Mouse (Mus musculus): ENCODE measurements around the gene Gjb5. TPM values are rescaled to one million over a fixed set of nuclear protein-coding genes. Genes with fewer than 3 reads are reported as not detected.

The Gjb5 gene
- polyA plus RNA-seq, 1 experiment = 0.11 TPM

- Histone ChIP-seq H3K27me3 (ENCODE audit: control insufficient read depth, insufficient read depth, low read length) (no peaks in the 10 kb centered on the region), H3K27ac (ENCODE audit: control insufficient read depth, insufficient read depth, low read depth, low read length) (no peak overlapping the region), H3K36me3 (ENCODE audit: control insufficient read depth, insufficient read depth, low read length) (no peaks in the 10 kb centered on the region), H3K4me1 (ENCODE audit: control insufficient read depth, insufficient read depth, low read length) (no peaks in the 10 kb centered on the region), H3K4me3 (ENCODE audit: control insufficient read depth, low read depth, low read length) (no peak overlapping the region)
- TF ChIP-seq POLR2A (IDR thresholded peaks at IDR 0.05; ENCODE audit: control insufficient read depth, low read depth, low read length) (no peak), CTCF (IDR thresholded peaks at IDR 0.05; ENCODE audit: control insufficient read depth, insufficient read depth, insufficient replicate concordance, low read depth, low read length) (no peak)
These were observed 17.7 kb upstream of the Gjb5 start for GRCm38 (mm10) chr4:127375541-127376177.

- no peaks in the 10 kb centered on the region for H3K4me1 ChIP-seq (ENCODE audit: control insufficient read depth, insufficient read depth, low read length)
- H3K27me3 ChIP-seq (ENCODE audit: control insufficient read depth, insufficient read depth, low read length) = no peaks in the 10 kb centered on the region
- no peak overlapping the region for H3K27ac ChIP-seq (ENCODE audit: control insufficient read depth, insufficient read depth, low read depth, low read length)
- H3K36me3 ChIP-seq (ENCODE audit: control insufficient read depth, insufficient read depth, low read length) = no peaks in the 10 kb centered on the region
- no peak overlapping the region for H3K4me3 ChIP-seq (ENCODE audit: control insufficient read depth, low read depth, low read length)
- TF ChIP-seq POLR2A (IDR thresholded peaks at IDR 0.05; ENCODE audit: control insufficient read depth, low read depth, low read length) (no peak), CTCF (IDR thresholded peaks at IDR 0.05; ENCODE audit: control insufficient read depth, insufficient read depth, insufficient replicate concordance, low read depth, low read length) (no peak)
These were observed 16.7 kb upstream of the Gjb5 start for GRCm38 (mm10) chr4:127374645-127375044.

GRCm38 (mm10) chr4:127373491-127373890, 15.5 kb upstream of the Gjb5 start:
- H3K4me3 ChIP-seq (ENCODE audit: control insufficient read depth, low read depth, low read length) = no peak overlapping the region
- no peak for TF ChIP-seq CTCF (IDR thresholded peaks at IDR 0.05; ENCODE audit: control insufficient read depth, insufficient read depth, insufficient replicate concordance, low read depth, low read length)
- no peak for TF ChIP-seq POLR2A (IDR thresholded peaks at IDR 0.05; ENCODE audit: control insufficient read depth, low read depth, low read length)
- H3K36me3 ChIP-seq (ENCODE audit: control insufficient read depth, insufficient read depth, low read length) = no peaks in the 10 kb centered on the region
- no peak overlapping the region for H3K27ac ChIP-seq (ENCODE audit: control insufficient read depth, insufficient read depth, low read depth, low read length)
- H3K27me3 ChIP-seq (ENCODE audit: control insufficient read depth, insufficient read depth, low read length) = no peaks in the 10 kb centered on the region
- H3K4me1 ChIP-seq (ENCODE audit: control insufficient read depth, insufficient read depth, low read length) = no peaks in the 10 kb centered on the region; the same call in 1 of the 2 replicates

GRCm38 (mm10) chr4:127371546-127371945, 13.6 kb upstream of the Gjb5 start:
- H3K4me3 ChIP-seq (ENCODE audit: control insufficient read depth, low read depth, low read length) = no peak overlapping the region
- H3K27ac ChIP-seq (ENCODE audit: control insufficient read depth, insufficient read depth, low read depth, low read length) = no peak overlapping the region
- no peaks in the 10 kb centered on the region for H3K36me3 ChIP-seq (ENCODE audit: control insufficient read depth, insufficient read depth, low read length)
- no peak for TF ChIP-seq CTCF (IDR thresholded peaks at IDR 0.05; ENCODE audit: control insufficient read depth, insufficient read depth, insufficient replicate concordance, low read depth, low read length)
- TF ChIP-seq POLR2A (IDR thresholded peaks at IDR 0.05; ENCODE audit: control insufficient read depth, low read depth, low read length) = no peak
- H3K4me1 ChIP-seq (ENCODE audit: control insufficient read depth, insufficient read depth, low read length) = no peaks in the 10 kb centered on the region; the same call in 1 of the 2 replicates
- H3K27me3 ChIP-seq (ENCODE audit: control insufficient read depth, insufficient read depth, low read length) = no peaks in the 10 kb centered on the region

GRCm38 (mm10) chr4:127370447-127370846, 12.5 kb upstream of the Gjb5 start:
- H3K27ac ChIP-seq (ENCODE audit: control insufficient read depth, insufficient read depth, low read depth, low read length) = no peak overlapping the region
- no peaks in the 10 kb centered on the region; the same call in 1 of the 2 replicates for H3K4me1 ChIP-seq (ENCODE audit: control insufficient read depth, insufficient read depth, low read length)
- H3K36me3 ChIP-seq (ENCODE audit: control insufficient read depth, insufficient read depth, low read length) = no peaks in the 10 kb centered on the region
- no peaks in the 10 kb centered on the region for H3K27me3 ChIP-seq (ENCODE audit: control insufficient read depth, insufficient read depth, low read length)
- no peak for TF ChIP-seq POLR2A (IDR thresholded peaks at IDR 0.05; ENCODE audit: control insufficient read depth, low read depth, low read length)
- TF ChIP-seq CTCF (IDR thresholded peaks at IDR 0.05; ENCODE audit: control insufficient read depth, insufficient read depth, insufficient replicate concordance, low read depth, low read length) = peak; percentile 52; the same call in 1 of the 2 replicates
- H3K4me3 ChIP-seq (ENCODE audit: control insufficient read depth, low read depth, low read length) = no peak overlapping the region

GRCm38 (mm10) chr4:127368379-127368973, 10.5 kb upstream of the Gjb5 start:
- H3K4me1 ChIP-seq (ENCODE audit: control insufficient read depth, insufficient read depth, low read length) = no peaks in the 10 kb centered on the region; the same call in 1 of the 2 replicates
- no peaks in the 10 kb centered on the region for H3K27me3 ChIP-seq (ENCODE audit: control insufficient read depth, insufficient read depth, low read length)
- no peaks in the 10 kb centered on the region for H3K36me3 ChIP-seq (ENCODE audit: control insufficient read depth, insufficient read depth, low read length)
- TF ChIP-seq POLR2A (IDR thresholded peaks at IDR 0.05; ENCODE audit: control insufficient read depth, low read depth, low read length) (no peak), CTCF (IDR thresholded peaks at IDR 0.05; ENCODE audit: control insufficient read depth, insufficient read depth, insufficient replicate concordance, low read depth, low read length) (peak; percentile 97)
- H3K27ac ChIP-seq (ENCODE audit: control insufficient read depth, insufficient read depth, low read depth, low read length) = no peak overlapping the region
- no peak overlapping the region for H3K4me3 ChIP-seq (ENCODE audit: control insufficient read depth, low read depth, low read length)

GRCm38 (mm10) chr4:127365834-127366233, 7.9 kb upstream of the Gjb5 start:
- Histone ChIP-seq H3K27ac (ENCODE audit: control insufficient read depth, insufficient read depth, low read depth, low read length) (no peak overlapping the region), H3K36me3 (ENCODE audit: control insufficient read depth, insufficient read depth, low read length) (no peaks in the 10 kb centered on the region)

More at GRCm38 (mm10) chr4:127365834-127366233, 7.9 kb upstream of the Gjb5 start:
- H3K27me3 ChIP-seq (ENCODE audit: control insufficient read depth, insufficient read depth, low read length) = no peaks in the 10 kb centered on the region
- TF ChIP-seq POLR2A (IDR thresholded peaks at IDR 0.05; ENCODE audit: control insufficient read depth, low read depth, low read length) (no peak), CTCF (IDR thresholded peaks at IDR 0.05; ENCODE audit: control insufficient read depth, insufficient read depth, insufficient replicate concordance, low read depth, low read length) (no peak)
- H3K4me3 ChIP-seq (ENCODE audit: control insufficient read depth, low read depth, low read length) = no peak overlapping the region
- H3K4me1 ChIP-seq (ENCODE audit: control insufficient read depth, insufficient read depth, low read length) = no peaks in the 10 kb centered on the region; the same call in 1 of the 2 replicates

Data from testis, adult 2 months (tissue).